Mouse (Mus musculus) spleen, adult 12 weeks (tissue): ENCODE measurements around the gene Ddr1.

Experiments
- DNase-seq: peaks from one replicate; pipeline ENCODE4 v3.0.0; 2022; ENCODE audit warnings: low spot score

The Ddr1 gene

GRCm38 (mm10) chr17:35633992-35634391, 70.4 kb downstream of the Ddr1 start:
- DNase-seq: no peak
